Mouse (Mus musculus): ENCODE data around the gene Gm49416.
A peak's percentile ranks its signal among the peaks of the same experiment; 100 is the strongest.
"Not testable (repeated sequence)": the region's sequence is repeated elsewhere in the genome, so short reads cannot be mapped to it uniquely, and the experiment has no call there.

Gm49416 gene

GRCm38 (mm10) chr19:8880311-8881033 lies 8.3 kb upstream of the Gm49416 start, which contains the start of gene Uqcc3:
Gene Uqcc3 (minus strand): TSS chr19:8880923.
- peak; percentile 81 for DNase-seq

GRCm38 (mm10) chr19:8881034-8881392 lies 7.7 kb upstream of the Gm49416 start:
- DNase-seq = no peak

- DNase-seq = no peak
These were observed 5.1 kb upstream of the Gm49416 start, which contains the start of the genes Lbhd1 and Gm49403 for GRCm38 (mm10) chr19:8883616-8884015. Gene Lbhd1 (plus strand): TSS chr19:8883732. Gene Gm49403 (plus strand): TSS chr19:8883930.

GRCm38 (mm10) chr19:8886916-8887584 lies 1.7 kb upstream of the Gm49416 start:
- DNase-seq = no peak

GRCm38 (mm10) chr19:8887585-8888463 lies 902 bp upstream of the Gm49416 start:
- no peak for DNase-seq

- peak; percentile 82 for DNase-seq
These were observed 4.4 kb downstream of the Gm49416 start, which contains the start of gene Ints5 for GRCm38 (mm10) chr19:8892829-8893766. Gene Ints5 (plus strand): TSS chr19:8893005.

GRCm38 (mm10) chr19:8895397-8895960 lies 6.8 kb downstream of the Gm49416 start:
- no peak for DNase-seq

GRCm38 (mm10) chr19:8896231-8896630 lies 7.5 kb downstream of the Gm49416 start:
- DNase-seq = not testable (repeated sequence)

- DNase-seq = peak; percentile 44
These were observed 8.6 kb downstream of the Gm49416 start for GRCm38 (mm10) chr19:8897211-8897864.

GRCm38 (mm10) chr19:8897865-8898495 lies 9.3 kb downstream of the Gm49416 start, which contains the start of gene Ganab:
Gene Ganab (plus strand): TSS chr19:8898071.
- DNase-seq = peak; percentile 92

- DNase-seq = no peak
These were observed 9.8 kb downstream of the Gm49416 start for GRCm38 (mm10) chr19:8898576-8898975.

GRCm38 (mm10) chr19:8899079-8899478 lies 10.4 kb downstream of the Gm49416 start:
- no peak for DNase-seq

GRCm38 (mm10) chr19:8903412-8903811 lies 14.7 kb downstream of the Gm49416 start:
- no peak for DNase-seq

GRCm38 (mm10) chr19:8908531-8908930 lies 19.8 kb downstream of the Gm49416 start:
- no peak for DNase-seq

GRCm38 (mm10) chr19:8911810-8912209 lies 23.1 kb downstream of the Gm49416 start:
- no peak for DNase-seq

GRCm38 (mm10) chr19:8914212-8914611 lies 25.5 kb downstream of the Gm49416 start:
- DNase-seq = no peak

GRCm38 (mm10) chr19:8919000-8919399 lies 30.3 kb downstream of the Gm49416 start:
- no peak for DNase-seq

- no peak for DNase-seq
These were observed 31.0 kb downstream of the Gm49416 start for GRCm38 (mm10) chr19:8919684-8920072.

GRCm38 (mm10) chr19:8920073-8920736 lies 31.5 kb downstream of the Gm49416 start, which contains the start of gene B3gat3:
Gene B3gat3 (plus strand): TSS chr19:8920374.
- peak; percentile 86 for DNase-seq

- DNase-seq = no peak
These were observed 32.1 kb downstream of the Gm49416 start for GRCm38 (mm10) chr19:8920836-8921291.
